Mouse (Mus musculus): Measurements from ENCODE around the gene Sox1. TPM values are rescaled to one million over a fixed set of nuclear protein-coding genes. Genes with fewer than 3 reads are reported as not detected.

Gene Sox1
- total and polyA plus RNA-seq, 3 experiments = 0.05 TPM; not detected in 2

- no peak overlapping the region for H3K4me3 ChIP-seq (ENCODE audit: low read depth, low read length)
- TF ChIP-seq GATA2 (IDR thresholded peaks at IDR 0.05; ENCODE audit: borderline replicate concordance, low read depth, low read length) = no peak
- no peak for TF ChIP-seq POLR2AphosphoS5 (IDR thresholded peaks at IDR 0.05; ENCODE audit: insufficient replicate concordance, low read depth, low read length)
- no peak for TF ChIP-seq TAL1 (conservative IDR thresholded peaks at IDR 0.05; ENCODE audit: low read depth, low read length)
- TF ChIP-seq GATA1 (IDR thresholded peaks at IDR 0.05; ENCODE audit: borderline replicate concordance, low read length) = no peak
- TF ChIP-seq CTCF (IDR thresholded peaks at IDR 0.05; ENCODE audit: low read depth, low read length) = no peak
- ATAC-seq (ENCODE audit: extremely low read depth, insufficient number of reproducible peaks, low FRiP score, poor library complexity, severe bottlenecking) (no peak), DNase-seq (ENCODE audit: low spot score) (no peak)
- H3K27me3 ChIP-seq (ENCODE audit: insufficient read depth, low read length) = peaks cover 56% of the 10 kb centered on the region
- no peaks in the 10 kb centered on the region for H3K4me1 ChIP-seq (ENCODE audit: insufficient read depth, low read depth, low read length)
- H3K36me3 ChIP-seq (replicated peaks) = no peaks in the 10 kb centered on the region
- H3K9me3 ChIP-seq (replicated peaks) = peaks cover 5% of the 10 kb centered on the region
Measured at GRCm38 (mm10) chr8:12387901-12388300, 7.2 kb upstream of the Sox1 start.

GRCm38 (mm10) chr8:12388390-12389115 is 6.5 kb upstream of the Sox1 start:
- Histone ChIP-seq H3K4me1 (ENCODE audit: insufficient read depth, low read depth, low read length) (no peaks in the 10 kb centered on the region), H3K27me3 (ENCODE audit: insufficient read depth, low read length) (peaks cover 51% of the 10 kb centered on the region), H3K36me3 (replicated peaks) (no peaks in the 10 kb centered on the region), H3K9me3 (replicated peaks) (peaks cover 5% of the 10 kb centered on the region), H3K4me3 (ENCODE audit: low read depth, low read length) (no peak overlapping the region)
- DNase-seq (ENCODE audit: low spot score) (no peak), ATAC-seq (ENCODE audit: extremely low read depth, insufficient number of reproducible peaks, low FRiP score, poor library complexity, severe bottlenecking) (no peak)
- TF ChIP-seq CTCF (IDR thresholded peaks at IDR 0.05; ENCODE audit: low read depth, low read length) (no peak), TAL1 (conservative IDR thresholded peaks at IDR 0.05; ENCODE audit: low read depth, low read length) (no peak), GATA2 (IDR thresholded peaks at IDR 0.05; ENCODE audit: borderline replicate concordance, low read depth, low read length) (no peak), GATA1 (IDR thresholded peaks at IDR 0.05; ENCODE audit: borderline replicate concordance, low read length) (no peak), POLR2AphosphoS5 (IDR thresholded peaks at IDR 0.05; ENCODE audit: insufficient replicate concordance, low read depth, low read length) (no peak)

GRCm38 (mm10) chr8:12389116-12389471 is 6.0 kb upstream of the Sox1 start:
- Histone ChIP-seq H3K4me1 (ENCODE audit: insufficient read depth, low read depth, low read length) (no peaks in the 10 kb centered on the region), H3K4me3 (ENCODE audit: low read depth, low read length) (no peak overlapping the region), H3K36me3 (replicated peaks) (no peaks in the 10 kb centered on the region), H3K9me3 (replicated peaks) (peaks cover 5% of the 10 kb centered on the region), H3K27me3 (ENCODE audit: insufficient read depth, low read length) (peaks cover 47% of the 10 kb centered on the region)
- no peak for ATAC-seq (ENCODE audit: extremely low read depth, insufficient number of reproducible peaks, low FRiP score, poor library complexity, severe bottlenecking)
- DNase-seq (ENCODE audit: low spot score) = no peak
- TF ChIP-seq GATA1 (IDR thresholded peaks at IDR 0.05; ENCODE audit: borderline replicate concordance, low read length) = no peak
- no peak for TF ChIP-seq GATA2 (IDR thresholded peaks at IDR 0.05; ENCODE audit: borderline replicate concordance, low read depth, low read length)
- no peak for TF ChIP-seq POLR2AphosphoS5 (IDR thresholded peaks at IDR 0.05; ENCODE audit: insufficient replicate concordance, low read depth, low read length)
- TF ChIP-seq TAL1 (conservative IDR thresholded peaks at IDR 0.05; ENCODE audit: low read depth, low read length) = no peak
- no peak for TF ChIP-seq CTCF (IDR thresholded peaks at IDR 0.05; ENCODE audit: low read depth, low read length)

- ATAC-seq (ENCODE audit: extremely low read depth, insufficient number of reproducible peaks, low FRiP score, poor library complexity, severe bottlenecking) (no peak), DNase-seq (ENCODE audit: low spot score) (no peak)
- no peaks in the 10 kb centered on the region for H3K36me3 ChIP-seq (replicated peaks)
- peaks cover 5% of the 10 kb centered on the region for H3K9me3 ChIP-seq (replicated peaks)
- peaks cover 39% of the 10 kb centered on the region for H3K27me3 ChIP-seq (ENCODE audit: insufficient read depth, low read length)
- H3K4me3 ChIP-seq (ENCODE audit: low read depth, low read length) = no peak overlapping the region
- TF ChIP-seq CTCF (IDR thresholded peaks at IDR 0.05; ENCODE audit: low read depth, low read length) (no peak), POLR2AphosphoS5 (IDR thresholded peaks at IDR 0.05; ENCODE audit: insufficient replicate concordance, low read depth, low read length) (no peak)
- no peaks in the 10 kb centered on the region for H3K4me1 ChIP-seq (ENCODE audit: insufficient read depth, low read depth, low read length)
Measured at GRCm38 (mm10) chr8:12389801-12390639, 5.1 kb upstream of the Sox1 start.

GRCm38 (mm10) chr8:12390640-12391365 is 4.3 kb upstream of the Sox1 start:
- no peak for TF ChIP-seq CTCF (IDR thresholded peaks at IDR 0.05; ENCODE audit: low read depth, low read length)
- TF ChIP-seq TAL1 (conservative IDR thresholded peaks at IDR 0.05; ENCODE audit: low read depth, low read length) = no peak
- TF ChIP-seq GATA1 (IDR thresholded peaks at IDR 0.05; ENCODE audit: borderline replicate concordance, low read length) = no peak
- no peak for TF ChIP-seq GATA2 (IDR thresholded peaks at IDR 0.05; ENCODE audit: borderline replicate concordance, low read depth, low read length)
- no peak for TF ChIP-seq POLR2AphosphoS5 (IDR thresholded peaks at IDR 0.05; ENCODE audit: insufficient replicate concordance, low read depth, low read length)
- Histone ChIP-seq H3K4me1 (ENCODE audit: insufficient read depth, low read depth, low read length) (no peaks in the 10 kb centered on the region), H3K9me3 (replicated peaks) (peaks cover 8% of the 10 kb centered on the region), H3K27me3 (ENCODE audit: insufficient read depth, low read length) (peaks cover 32% of the 10 kb centered on the region), H3K36me3 (replicated peaks) (no peaks in the 10 kb centered on the region), H3K4me3 (ENCODE audit: low read depth, low read length) (no peak overlapping the region)
- DNase-seq (ENCODE audit: low spot score) (no peak), ATAC-seq (ENCODE audit: extremely low read depth, insufficient number of reproducible peaks, low FRiP score, poor library complexity, severe bottlenecking) (no peak)

All from G1E (cell line).